Mouse (Mus musculus): ENCODE data around the gene Gemin4.

- TF ChIP-seq GATA1 (IDR thresholded peaks at IDR 0.05; ENCODE audit: borderline replicate concordance, low read length) (no peak), FLI1 (IDR thresholded peaks at IDR 0.05; ENCODE audit: low read length) (no peak)
Measured at GRCm38 (mm10) chr11:76215011-76215410, 2.5 kb downstream of the Gemin4 start.
